Mouse (Mus musculus): ENCODE results near the gene Rasgef1c.

GRCm38 (mm10) chr11:50002853-50003252 is 101.2 kb downstream of the Rasgef1c start:
- no peak for TF ChIP-seq CTCF (IDR thresholded peaks at IDR 0.05; ENCODE audit: low read depth)
- no peak for TF ChIP-seq EP300 (IDR thresholded peaks at IDR 0.05; ENCODE audit: low read depth)

Data from heart, postnatal 0 days (tissue).